Mouse (Mus musculus) Patski (cell line): ENCODE measurements at regions not wholly inside any gene's neighbourhood (a gene's known extent, or its start where the extent isn't known, plus 50 kb on each side); places are given as distances from the start of the nearest gene placed in this dataset.

ENCODE experiments used
- ATAC-seq: fragments of 100-300 bp; one replicate; pipeline ENCODE4 v1.8.0; 2021
- CTCF ChIA-PET: fragments of 350-600 bp; sonication (Branson Sonifier 250); formaldehyde crosslinking; loops from one replicate; lab custom pipeline; 2022; ENCODE audit warnings: inconsistent platforms; lab: Charles Lee
- POLR2A ChIA-PET: fragments of 350-600 bp; sonication (Branson Sonifier 250); formaldehyde crosslinking; loops from one replicate; lab custom pipeline; 2022; ENCODE audit warnings: antibody characterized with exemption, inconsistent platforms; lab: Charles Lee
- DNase-seq: peaks from one replicate; pipeline ENCODE4 v3.0.0-alpha.2; 2011; ENCODE audit warnings: low read depth, low spot score
- H3K27me3 ChIP-seq: fragments of 371-371 bp; one replicate; pipeline ENCODE4 v1.5.1; 2021
- CTCF ChIP-seq: fragments of 100-300 bp; IDR thresholded peaks from one replicate; pipeline ENCODE4 v1.5.1; 2021
- in situ Hi-C: fragments of 300-500 bp; cut with MboI; formaldehyde crosslinking; loops from 3 replicates; pipeline ENCODE4 v1.11.1; 2018; ENCODE audit warnings: low pct_unique_long_range_greater_than_20kb, mixed read lengths

DNA sequence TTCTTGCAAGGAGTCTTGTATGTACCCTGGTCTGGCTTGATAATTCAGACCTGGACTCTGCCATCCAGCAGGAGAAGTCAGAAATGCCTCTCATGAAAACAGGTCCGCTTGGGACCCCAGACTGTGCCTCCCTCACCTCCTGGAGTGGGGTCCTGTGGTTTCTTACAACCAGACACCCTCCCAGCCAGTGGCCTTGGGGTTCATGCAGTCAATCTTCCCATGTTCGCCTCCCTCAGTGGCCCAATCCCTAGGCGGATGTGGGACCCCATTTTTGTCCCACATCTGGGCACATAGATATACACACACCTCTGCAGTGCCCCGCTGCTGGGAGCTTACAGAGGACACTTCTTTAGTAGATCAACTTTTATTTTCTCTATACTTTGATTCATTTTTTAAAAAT, 217.7 kb downstream of the Lrfn2 start:
- no peak for TF ChIP-seq CTCF
- no peaks in the 10 kb centered on the region for H3K27me3 ChIP-seq
- POLR2A ChIA-PET, result no interaction called here
- DNase-seq, result no peak
- CTCF ChIA-PET, result no interaction called here
- no peak for ATAC-seq
- in situ Hi-C loops, result no loop called here

DNA sequence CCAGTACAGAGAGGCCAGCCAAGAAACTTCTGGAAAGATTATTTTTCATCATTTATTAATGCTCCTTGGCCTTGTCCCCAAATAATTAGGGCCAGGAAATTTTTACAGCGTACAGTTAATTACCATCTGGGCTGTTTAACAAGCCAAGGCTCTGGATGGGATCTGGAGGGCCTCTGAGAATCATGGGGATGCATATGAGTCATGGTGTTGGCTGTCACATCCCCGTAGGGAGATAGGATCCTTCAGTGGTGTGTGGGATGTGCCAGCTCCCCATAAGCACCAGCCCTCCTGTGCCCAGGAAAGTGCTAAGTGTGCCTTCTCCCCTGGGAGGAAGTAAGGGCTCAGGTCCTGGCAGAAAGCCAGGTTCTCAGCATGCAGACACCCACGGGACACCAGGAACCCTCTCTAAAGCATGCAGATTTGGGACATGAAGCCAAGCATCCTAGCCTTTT, 218.8 kb downstream of the Lrfn2 start:
- no peak for TF ChIP-seq CTCF
- H3K27me3 ChIP-seq, result no peaks in the 10 kb centered on the region
- no peak for DNase-seq
- in situ Hi-C loops, result no loop called here
- ChIA-PET CTCF (no interaction called here), POLR2A (no interaction called here)
- ATAC-seq, result no peak

DNA sequence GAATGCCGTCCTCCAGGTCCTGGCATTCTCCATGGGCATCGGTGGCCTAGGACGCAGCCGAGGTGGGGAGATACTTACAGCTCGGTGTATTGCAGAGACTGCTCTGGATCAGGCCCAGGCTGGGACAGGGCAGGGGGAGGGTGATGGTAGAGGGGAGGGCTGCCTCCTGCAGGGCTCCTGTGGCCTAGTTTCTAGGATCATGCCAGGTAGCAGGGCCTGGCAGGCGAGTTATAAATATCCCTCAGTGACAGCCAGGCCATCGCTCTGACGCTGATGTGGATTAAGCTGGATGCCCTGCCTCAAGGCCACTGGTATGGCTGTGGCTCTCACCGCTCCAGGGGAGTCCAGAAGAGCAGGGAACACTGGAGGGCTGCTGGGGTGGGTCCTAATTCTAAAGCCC, 221.8 kb downstream of the Lrfn2 start:
- in situ Hi-C loops, result no loop called here
- POLR2A ChIA-PET, result no interaction called here
- no peak for DNase-seq
- TF ChIP-seq CTCF, result no peak
- no peak for ATAC-seq
- no peaks in the 10 kb centered on the region for H3K27me3 ChIP-seq
- CTCF ChIA-PET, result no interaction called here

DNA sequence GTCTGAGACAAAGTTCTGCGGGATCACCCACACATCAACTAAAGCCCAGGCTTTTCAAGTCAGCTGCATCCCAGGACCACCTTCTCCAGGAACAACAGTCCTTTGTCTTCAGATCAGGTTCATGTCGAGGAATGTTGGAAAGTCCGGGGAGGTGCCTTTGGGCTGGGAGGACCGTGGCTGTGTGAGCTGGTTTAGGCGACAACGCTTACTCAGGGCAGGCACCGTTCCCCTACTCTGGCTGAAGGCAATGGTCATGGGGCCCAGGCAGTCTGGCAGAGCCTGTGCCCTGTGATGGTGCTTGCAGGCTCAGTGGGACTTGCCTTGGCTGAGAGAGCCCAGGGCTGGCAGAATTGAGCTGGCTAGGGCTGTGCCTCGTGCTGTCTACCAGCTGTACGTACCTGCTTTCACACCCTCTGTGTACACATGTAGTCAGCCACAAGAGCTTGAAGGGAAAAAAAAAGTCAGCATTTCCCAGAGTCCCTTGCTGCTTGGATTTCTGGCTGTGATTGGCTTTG, 222.9 kb downstream of the Lrfn2 start:
- in situ Hi-C loops, result no loop called here
- H3K27me3 ChIP-seq, result no peaks in the 10 kb centered on the region
- no peak for TF ChIP-seq CTCF
- ChIA-PET POLR2A (no interaction called here), CTCF (no interaction called here)
- DNase-seq, result no peak
- no peak for ATAC-seq

DNA sequence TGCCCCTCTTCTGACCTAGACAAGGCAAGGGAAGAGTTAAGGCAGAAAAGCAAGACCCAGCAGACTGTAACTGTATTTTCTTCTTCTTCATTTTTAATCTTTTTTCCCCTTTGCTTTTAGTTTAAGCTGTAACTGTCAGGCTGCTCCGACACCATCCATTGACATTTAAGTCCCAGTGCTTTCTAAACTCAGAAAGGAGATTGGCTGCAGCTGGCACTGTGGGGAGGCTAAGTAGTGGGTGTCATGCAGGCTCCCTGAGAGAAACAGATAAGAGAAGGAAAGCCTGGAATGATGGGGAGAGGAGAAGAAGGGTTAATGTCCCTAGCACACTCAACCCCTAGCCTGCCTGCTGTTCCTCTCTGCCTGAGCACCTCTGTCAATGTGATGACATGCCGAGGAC, 225.4 kb downstream of the Lrfn2 start:
- H3K27me3 ChIP-seq, result no peaks in the 10 kb centered on the region
- POLR2A ChIA-PET, result no interaction called here
- TF ChIP-seq CTCF, result no peak
- DNase-seq (no peak), ATAC-seq (no peak)
- in situ Hi-C loops, result no loop called here
- CTCF ChIA-PET, result no interaction called here

DNA sequence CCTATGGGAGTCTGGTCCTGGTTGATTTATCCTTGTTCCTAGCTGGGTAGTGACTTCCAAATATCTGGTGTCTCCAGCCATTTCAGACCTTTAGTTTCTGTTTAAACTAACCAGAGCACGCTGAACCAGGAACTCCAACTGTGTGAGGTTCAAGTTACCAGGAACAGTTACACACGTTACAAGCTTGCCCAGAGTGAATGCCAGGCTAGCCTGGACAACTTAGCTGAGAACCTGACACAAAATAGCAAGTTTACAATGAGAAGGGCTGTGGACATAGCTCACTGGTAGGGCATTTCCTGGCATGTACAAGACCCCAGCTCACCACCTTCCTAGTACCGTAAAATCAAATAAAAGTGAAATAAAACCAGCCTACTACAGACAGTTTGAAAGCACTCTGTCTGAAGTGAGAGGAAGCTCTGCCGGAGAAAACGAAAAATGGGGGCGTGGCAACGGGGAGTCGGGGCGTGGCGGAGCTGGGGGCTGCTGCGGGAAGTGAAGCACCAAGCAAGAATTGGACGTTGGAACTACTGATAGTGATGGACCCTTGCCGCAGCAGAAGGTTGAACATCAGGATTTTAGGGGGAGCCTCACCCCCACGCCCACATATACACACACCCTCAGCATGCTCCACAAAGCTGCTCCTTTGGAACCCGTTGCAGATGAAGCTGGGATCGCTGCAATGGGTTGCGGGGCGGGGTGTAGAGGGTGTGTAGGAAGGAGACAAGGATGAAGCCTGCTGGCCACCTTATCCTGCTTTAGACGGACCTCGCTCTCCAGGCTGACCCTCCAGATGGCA, 239.3 kb downstream of the Lrfn2 start:
- TF ChIP-seq CTCF, result no peak
- ATAC-seq (no peak), DNase-seq (no peak)
- in situ Hi-C loops, result no loop called here
- ChIA-PET POLR2A (no interaction called here), CTCF (interaction anchor here (1.0 kb wide), 1 partner anchor 9 kb away, joined by 3 read pairs; no protein-coding TSS in a partner anchor)
- H3K27me3 ChIP-seq, result peaks cover 18% of the 10 kb centered on the region

DNA sequence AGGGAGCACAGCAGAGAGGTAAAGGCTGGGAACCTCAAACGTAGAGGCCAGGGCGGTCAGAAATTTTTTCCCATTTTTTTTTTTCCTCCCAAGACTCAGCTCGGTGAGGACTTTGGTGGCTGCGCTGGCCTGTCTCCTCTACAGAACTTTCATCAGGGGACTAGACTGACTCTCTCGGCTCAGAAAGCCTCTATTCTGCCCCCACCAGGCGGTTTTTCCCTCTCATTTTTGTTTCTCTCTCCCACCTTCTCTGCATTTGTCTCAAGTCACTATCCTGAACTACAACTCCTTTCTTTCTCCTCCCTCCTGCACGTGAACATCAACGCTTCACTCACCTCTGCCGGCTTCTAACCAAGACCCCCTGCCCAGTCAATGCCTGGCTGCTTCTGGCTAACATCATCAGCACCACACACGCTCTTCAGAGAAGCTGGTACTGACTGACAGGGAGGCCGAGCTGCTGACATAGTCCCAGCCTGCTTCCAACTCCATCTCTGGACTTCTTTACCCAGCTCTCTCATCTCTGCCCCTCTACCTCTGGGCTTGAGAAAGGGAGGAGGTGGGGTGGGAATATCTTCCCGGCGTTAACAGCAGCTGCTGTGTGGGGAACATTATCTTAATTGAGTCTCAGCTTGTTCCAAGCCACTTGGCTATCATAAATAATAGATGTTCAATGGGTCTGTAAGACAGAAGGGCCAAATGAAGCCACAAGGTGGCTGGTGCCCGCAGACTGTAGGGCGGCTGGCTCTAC, 240.0 kb downstream of the Lrfn2 start:
- POLR2A ChIA-PET, result no interaction called here
- CTCF ChIA-PET, result interaction anchor here (1.0 kb wide), 1 partner anchor 10 kb away, joined by 3 read pairs; no protein-coding TSS in a partner anchor
- peaks cover 18% of the 10 kb centered on the region for H3K27me3 ChIP-seq
- DNase-seq (no peak), ATAC-seq (no peak)
- in situ Hi-C loops, result no loop called here
- TF ChIP-seq CTCF, result no peak

DNA sequence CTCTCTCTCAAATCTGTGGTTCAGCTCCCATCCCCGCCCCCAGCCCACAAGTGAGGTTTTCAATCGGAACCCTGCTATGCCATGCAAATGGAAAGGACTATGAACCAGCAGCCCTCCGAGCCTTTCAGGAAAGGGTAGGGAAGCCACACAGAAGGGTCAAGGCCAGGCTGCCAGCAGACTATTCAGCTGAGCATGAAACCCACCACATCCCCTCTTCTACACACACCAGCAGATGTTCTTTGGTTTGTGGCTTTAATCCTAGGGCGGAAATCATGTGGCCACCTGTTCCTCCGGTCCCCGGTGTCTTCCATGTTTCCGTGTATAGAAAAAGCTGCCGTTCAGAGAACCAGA, 240.6 kb downstream of the Lrfn2 start:
- DNase-seq (no peak), ATAC-seq (no peak)
- CTCF ChIA-PET, result no interaction called here
- H3K27me3 ChIP-seq, result peaks cover 18% of the 10 kb centered on the region
- in situ Hi-C loops, result no loop called here
- TF ChIP-seq CTCF, result no peak
- POLR2A ChIA-PET, result no interaction called here

DNA sequence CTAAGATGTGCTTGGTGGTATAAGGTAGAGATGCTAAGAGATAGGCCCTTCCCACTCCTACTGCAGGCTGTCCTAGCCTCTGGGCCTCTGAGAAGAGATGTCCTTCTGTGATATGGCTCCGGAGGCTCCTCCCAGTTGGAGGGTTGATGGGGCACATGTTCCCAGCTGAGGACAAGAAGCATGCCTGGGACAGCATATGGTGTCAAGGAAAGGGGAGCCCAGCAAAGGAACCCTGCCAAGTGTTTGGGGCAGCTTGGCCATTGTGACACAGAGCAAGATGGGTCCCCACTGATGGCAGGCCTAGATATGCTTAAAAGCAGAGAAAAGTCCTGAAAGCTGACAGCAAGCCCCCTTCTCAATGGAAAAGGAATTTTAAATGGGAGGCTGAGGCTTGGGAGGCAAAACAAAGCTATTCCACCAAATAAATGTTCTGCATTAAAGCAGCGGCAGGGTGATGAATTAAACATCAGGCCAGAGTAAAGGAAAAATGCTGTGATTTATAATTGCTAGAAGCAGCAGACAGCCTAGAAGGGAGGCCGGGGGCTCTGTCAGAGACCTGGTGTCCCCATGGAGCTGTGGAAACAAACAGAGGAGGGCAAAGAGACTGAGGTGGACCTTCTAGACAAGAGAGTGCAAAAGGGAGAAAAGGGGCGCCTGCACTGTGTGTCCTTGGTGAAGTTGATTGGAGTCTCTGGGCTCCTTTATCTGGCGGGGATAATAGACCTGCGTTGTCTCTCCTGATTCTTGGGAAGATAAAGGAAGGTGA, 246.0 kb downstream of the Lrfn2 start:
- H3K27me3 ChIP-seq, result peaks cover 15% of the 10 kb centered on the region
- ChIA-PET POLR2A (no interaction called here), CTCF (no interaction called here)
- in situ Hi-C loops, result no loop called here
- no peak for TF ChIP-seq CTCF
- DNase-seq (no peak), ATAC-seq (no peak)

DNA sequence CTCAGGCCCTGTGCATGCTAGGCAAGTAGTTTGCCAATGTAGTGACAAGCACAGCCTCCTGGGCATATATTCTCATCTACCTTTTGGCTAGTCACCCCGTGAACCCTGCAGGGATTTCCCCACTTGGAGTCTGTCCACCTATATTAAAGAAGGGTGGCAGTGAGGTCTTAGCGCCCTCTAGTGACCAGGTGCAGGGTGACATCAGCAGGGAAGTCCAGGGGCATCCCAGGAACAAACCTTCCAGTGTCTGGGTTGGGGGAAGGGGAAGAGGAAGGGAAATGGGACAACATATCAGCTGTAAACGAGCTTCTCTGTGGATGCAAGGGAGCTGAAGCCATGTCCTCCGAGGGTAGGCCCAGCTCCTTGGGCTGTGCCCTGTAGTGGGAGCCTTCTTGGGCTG, 245.7 kb upstream of the Mocs1 start:
- ATAC-seq, result no peak
- ChIA-PET POLR2A (interaction anchor here (0.6 kb wide), 1 partner anchor 572 kb away, joined by 3 read pairs; no protein-coding TSS in a partner anchor), CTCF (no interaction called here)
- no peak for DNase-seq
- in situ Hi-C loops, result no loop called here
- peak; percentile 43 for TF ChIP-seq CTCF
- peaks cover 8% of the 10 kb centered on the region for H3K27me3 ChIP-seq
